Mouse (Mus musculus) megakaryocyte, embryonic 14.5 days (primary cell): Measurements from ENCODE around the gene March5.

Experiments
- FLI1 ChIP-seq: IDR thresholded peaks from 2 replicates; pipeline ENCODE4 v1.6.1; 2012; ENCODE audit warnings: low read length, inconsistent platforms, mixed read lengths
- GATA1 ChIP-seq: IDR thresholded peaks from 3 replicates; pipeline ENCODE4 v1.6.1; 2012; ENCODE audit warnings: mixed read lengths, low read length, inconsistent platforms, borderline replicate concordance

DNA sequence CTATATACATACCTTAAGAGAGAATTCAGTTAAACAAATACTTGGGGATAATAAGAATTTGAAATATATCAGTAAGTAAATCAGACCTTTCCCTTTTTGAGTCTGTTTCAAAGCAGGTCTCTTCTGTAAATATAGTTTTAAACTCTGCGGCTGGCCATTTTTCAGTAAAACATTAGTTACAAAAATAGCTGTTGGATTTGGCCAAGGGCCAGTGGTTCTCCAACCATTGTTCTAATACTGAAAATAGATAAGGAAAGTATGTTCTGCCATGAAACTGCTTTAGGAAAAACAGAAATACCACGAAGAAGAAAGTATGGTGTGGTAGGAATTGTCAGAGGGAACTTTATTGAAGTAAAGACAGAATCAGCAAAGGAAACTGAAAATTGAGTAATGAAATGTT is 7.4 kb downstream of the March5 start:
- no peak for TF ChIP-seq FLI1
- no peak for TF ChIP-seq GATA1
